Mouse (Mus musculus) layer of hippocampus, adult 8-10 months (tissue): ENCODE data around the gene Syngap1. TPM values are rescaled to one million over a fixed set of nuclear protein-coding genes. Genes with fewer than 3 reads are reported as not detected.
A peak's percentile ranks its signal among the peaks of the same experiment; 100 is the strongest.
"Not testable (repeated sequence)": the region's sequence is repeated elsewhere in the genome, so short reads cannot be mapped to it uniquely, and the experiment has no call there.

Experiments used
- DNase-seq, 2 experiments: peaks; one replicate each; pipeline ENCODE4 v3.0.0; 2022; ENCODE audit warnings: low spot score in 2 of 2
- total RNA-seq, 4 experiments: library from RNA; stranded (reverse); gene quantifications; 2 replicates each; pipeline ENCODE4 v1.2.4; 2022

Gene Syngap1
- total RNA-seq, 4 experiments from 2014 or later: 353 to 466 (median 403) TPM

GRCm38 (mm10) chr17:26953726-26954125 is 12.7 kb downstream of the Syngap1 start:
- DNase-seq: no peak

GRCm38 (mm10) chr17:26956309-26956708 is 15.3 kb downstream of the Syngap1 start:
- DNase-seq: no peak

- DNase-seq: no peak
Observed at GRCm38 (mm10) chr17:26956895-26957294, 15.8 kb downstream of the Syngap1 start.

GRCm38 (mm10) chr17:26957872-26958271 is 16.8 kb downstream of the Syngap1 start:
- DNase-seq: no peak

- DNase-seq: no peak
Observed at GRCm38 (mm10) chr17:26958880-26959279, 17.8 kb downstream of the Syngap1 start.

- no peak for DNase-seq
Observed at GRCm38 (mm10) chr17:26959815-26960214, 18.8 kb downstream of the Syngap1 start.

GRCm38 (mm10) chr17:26961572-26962240 is 20.7 kb downstream of the Syngap1 start:
- DNase-seq: no peak

- no peak for DNase-seq
Observed at GRCm38 (mm10) chr17:26966993-26967392, 25.9 kb downstream of the Syngap1 start.

GRCm38 (mm10) chr17:26967477-26967876 is 26.4 kb downstream of the Syngap1 start:
- DNase-seq: no peak

GRCm38 (mm10) chr17:26968200-26968611 is 27.2 kb downstream of the Syngap1 start:
- no peak for DNase-seq

GRCm38 (mm10) chr17:26969257-26969656 is 28.2 kb downstream of the Syngap1 start:
- no peak for DNase-seq

- DNase-seq: no peak
Observed at GRCm38 (mm10) chr17:26970221-26970620, 29.2 kb downstream of the Syngap1 start.

GRCm38 (mm10) chr17:26971247-26971905 is 30.3 kb downstream of the Syngap1 start:
- no peak for DNase-seq

GRCm38 (mm10) chr17:26972107-26972506 is 31.1 kb downstream of the Syngap1 start:
- DNase-seq: no peak

GRCm38 (mm10) chr17:26972703-26973574 is 31.9 kb downstream of the Syngap1 start, which contains the start of gene Zbtb9:
Zbtb9 (plus strand) TSS chr17:26973167.
- peak; percentile 94 for DNase-seq

- no peak for DNase-seq
Observed at GRCm38 (mm10) chr17:26974547-26974946, 33.5 kb downstream of the Syngap1 start.

GRCm38 (mm10) chr17:26975415-26975814 is 34.4 kb downstream of the Syngap1 start:
- DNase-seq: no peak

- DNase-seq: not testable (repeated sequence)
Observed at GRCm38 (mm10) chr17:26977354-26977753, 36.3 kb downstream of the Syngap1 start.

- no peak for DNase-seq
Observed at GRCm38 (mm10) chr17:26979426-26979825, 38.4 kb downstream of the Syngap1 start.

- DNase-seq: no peak
Observed at GRCm38 (mm10) chr17:26981050-26981449, 40.0 kb downstream of the Syngap1 start.

GRCm38 (mm10) chr17:26983382-26983781 is 42.3 kb downstream of the Syngap1 start:
- DNase-seq: no peak
